Mouse (Mus musculus): ENCODE measurements around the gene Fam76a. TPM values are rescaled to one million over a fixed set of nuclear protein-coding genes. Genes with fewer than 3 reads are reported as not detected.
A peak's percentile ranks its signal among the peaks of the same experiment; 100 is the strongest.

Fam76a gene
- polyA plus RNA-seq, 1 experiment from 2014 or later: 44.8 TPM

GRCm38 (mm10) chr4:132904765-132905309, 17.5 kb downstream of the Fam76a start:
- Histone ChIP-seq H3K27ac (peak overlapping the region; percentile 81), H3K27me3 (ENCODE audit: insufficient read depth, low read length) (no peaks in the 10 kb centered on the region), H3K4me3 (replicated peaks; ENCODE audit: low read depth, low read length) (no peak overlapping the region; the same call in 1 of the 2 replicates), H3K4me2 (ENCODE audit: low read length) (peak overlapping the region; percentile 3; the same call in 1 of the 2 replicates), H3K9ac (ENCODE audit: low read depth, low read length) (no peak overlapping the region), H3K9me3 (replicated peaks; ENCODE audit: low read length) (no peaks in the 10 kb centered on the region), H3K36me3 (ENCODE audit: insufficient read depth, low read length) (peaks cover 24% of the 10 kb centered on the region), H3K4me1 (replicated peaks; ENCODE audit: insufficient read depth, low read length) (no peaks in the 10 kb centered on the region)
- no peak for ATAC-seq (replicated peaks; ENCODE audit: low FRiP score, low read depth)
- TF ChIP-seq CTCF (IDR thresholded peaks at IDR 0.05; ENCODE audit: low read depth): no peak
- peak; percentile 81 for DNase-seq (ENCODE audit: low spot score)
- WGBS: 46% methylated on average over 9 of the region's 9 CpGs

GRCm38 (mm10) chr4:132904071-132904470, 18.3 kb downstream of the Fam76a start:
- TF ChIP-seq CTCF (IDR thresholded peaks at IDR 0.05; ENCODE audit: low read depth): no peak
- H3K4me1 ChIP-seq (replicated peaks; ENCODE audit: insufficient read depth, low read length): no peaks in the 10 kb centered on the region
- DNase-seq (ENCODE audit: low spot score): no peak
- peak overlapping the region; percentile 81 for H3K27ac ChIP-seq
- H3K9me3 ChIP-seq (replicated peaks; ENCODE audit: low read length): no peaks in the 10 kb centered on the region
- H3K27me3 ChIP-seq (ENCODE audit: insufficient read depth, low read length): no peaks in the 10 kb centered on the region
- no peak overlapping the region for H3K9ac ChIP-seq (ENCODE audit: low read depth, low read length)
- ATAC-seq (replicated peaks; ENCODE audit: low FRiP score, low read depth): no peak
- peaks cover 16% of the 10 kb centered on the region for H3K36me3 ChIP-seq (ENCODE audit: insufficient read depth, low read length)
- no peak overlapping the region for H3K4me2 ChIP-seq (ENCODE audit: low read length)
- 85% methylated on average over 2 of the region's 2 CpGs for WGBS
- no peak overlapping the region for H3K4me3 ChIP-seq (replicated peaks; ENCODE audit: low read depth, low read length)

GRCm38 (mm10) chr4:132898197-132898596, 24.2 kb downstream of the Fam76a start:
- no peak for DNase-seq (ENCODE audit: low spot score)
- Histone ChIP-seq H3K9ac (ENCODE audit: low read depth, low read length) (no peak overlapping the region), H3K4me2 (ENCODE audit: low read length) (no peak overlapping the region), H3K27ac (no peak overlapping the region), H3K36me3 (ENCODE audit: insufficient read depth, low read length) (0 out of 2 replicates have a peak, but pooled peaks cover 5% of the 10 kb centered on the region), H3K9me3 (replicated peaks; ENCODE audit: low read length) (no peaks in the 10 kb centered on the region), H3K27me3 (ENCODE audit: insufficient read depth, low read length) (no peaks in the 10 kb centered on the region), H3K4me1 (replicated peaks; ENCODE audit: insufficient read depth, low read length) (no peaks in the 10 kb centered on the region), H3K4me3 (replicated peaks; ENCODE audit: low read depth, low read length) (no peak overlapping the region)
- WGBS: 78% methylated on average over 9 of the region's 9 CpGs
- no peak for TF ChIP-seq CTCF (IDR thresholded peaks at IDR 0.05; ENCODE audit: low read depth)
- no peak for ATAC-seq (replicated peaks; ENCODE audit: low FRiP score, low read depth)

GRCm38 (mm10) chr4:132894402-132894801, 28.0 kb downstream of the Fam76a start:
- H3K4me1 ChIP-seq (replicated peaks; ENCODE audit: insufficient read depth, low read length): no peaks in the 10 kb centered on the region
- WGBS: 20% methylated on average over 7 of the region's 7 CpGs
- no peaks in the 10 kb centered on the region for H3K27me3 ChIP-seq (ENCODE audit: insufficient read depth, low read length)
- no peak overlapping the region for H3K4me2 ChIP-seq (ENCODE audit: low read length)
- DNase-seq (ENCODE audit: low spot score): no peak
- no peak for ATAC-seq (replicated peaks; ENCODE audit: low FRiP score, low read depth)
- H3K4me3 ChIP-seq (replicated peaks; ENCODE audit: low read depth, low read length): no peak overlapping the region
- H3K9ac ChIP-seq (ENCODE audit: low read depth, low read length): no peak overlapping the region
- no peak for TF ChIP-seq CTCF (IDR thresholded peaks at IDR 0.05; ENCODE audit: low read depth)
- no peaks in the 10 kb centered on the region for H3K36me3 ChIP-seq (ENCODE audit: insufficient read depth, low read length)
- H3K9me3 ChIP-seq (replicated peaks; ENCODE audit: low read length): no peaks in the 10 kb centered on the region
- no peak overlapping the region for H3K27ac ChIP-seq

- Histone ChIP-seq H3K9me3 (replicated peaks; ENCODE audit: low read length) (no peaks in the 10 kb centered on the region), H3K27me3 (ENCODE audit: insufficient read depth, low read length) (no peaks in the 10 kb centered on the region), H3K36me3 (ENCODE audit: insufficient read depth, low read length) (no peaks in the 10 kb centered on the region), H3K4me2 (ENCODE audit: low read length) (peak overlapping the region; percentile 92), H3K27ac (peak overlapping the region; percentile 89), H3K4me3 (replicated peaks; ENCODE audit: low read depth, low read length) (peak overlapping the region; percentile 94), H3K4me1 (replicated peaks; ENCODE audit: insufficient read depth, low read length) (no peaks in the 10 kb centered on the region; the same call in 1 of the 2 replicates), H3K9ac (ENCODE audit: low read depth, low read length) (peak overlapping the region; percentile 93)
- TF ChIP-seq CTCF (IDR thresholded peaks at IDR 0.05; ENCODE audit: low read depth): no peak
- ATAC-seq (replicated peaks; ENCODE audit: low FRiP score, low read depth) (peak; percentile 26; the same call in 1 of the 2 replicates), DNase-seq (ENCODE audit: low spot score) (no peak)
- 10% methylated on average over 9 of the region's 9 CpGs for WGBS
Measured at GRCm38 (mm10) chr4:132884844-132885374, 37.4 kb downstream of the Fam76a start.

- Histone ChIP-seq H3K9me3 (replicated peaks; ENCODE audit: low read length) (no peaks in the 10 kb centered on the region), H3K9ac (ENCODE audit: low read depth, low read length) (peak within 1 kb of the TSS; percentile 93), H3K27me3 (ENCODE audit: insufficient read depth, low read length) (no peaks in the 10 kb centered on the region), H3K4me1 (replicated peaks; ENCODE audit: insufficient read depth, low read length) (no peaks in the 10 kb centered on the region; the same call in 1 of the 2 replicates), H3K36me3 (ENCODE audit: insufficient read depth, low read length) (no peaks in the 10 kb centered on the region), H3K4me3 (replicated peaks; ENCODE audit: low read depth, low read length) (peak within 1 kb of the TSS; percentile 94), H3K27ac (peak within 1 kb of the TSS; percentile 89), H3K4me2 (ENCODE audit: low read length) (peak within 1 kb of the TSS; percentile 92)
- peak; percentile 95 for DNase-seq (ENCODE audit: low spot score)
- no peak for TF ChIP-seq CTCF (IDR thresholded peaks at IDR 0.05; ENCODE audit: low read depth)
- under 1% methylated on average over 72 of the region's 72 CpGs for WGBS
- peak; percentile 90 for ATAC-seq (replicated peaks; ENCODE audit: low FRiP score, low read depth)
Measured at GRCm38 (mm10) chr4:132884064-132884843, 38.1 kb downstream of the Fam76a start, which contains the start of gene Stx12. Stx12 (minus strand) TSS chr4:132884509.
